Mouse (Mus musculus) left cerebral cortex, adult 8-10 months (tissue): Measurements from ENCODE around the gene Gm20388. TPM values are rescaled to one million over a fixed set of nuclear protein-coding genes. Genes with fewer than 3 reads are reported as not detected.
A peak's percentile ranks its signal among the peaks of the same experiment; 100 is the strongest.
"Not testable (repeated sequence)": the region's sequence is repeated elsewhere in the genome, so short reads cannot be mapped to it uniquely, and the experiment has no call there.

ENCODE experiments used
- DNase-seq, 2 experiments: peaks; one replicate each; pipeline ENCODE4 v3.0.0; 2022; ENCODE audit warnings: low spot score in 2 of 2
- total RNA-seq, 4 experiments: library from RNA; stranded (reverse); gene quantifications; 2 replicates each; pipeline ENCODE4 v1.2.4; 2022

Gene Gm20388
- total RNA-seq, 4 experiments from 2014 or later, result 10.4 to 20.8 (median 16.4) TPM

DNA sequence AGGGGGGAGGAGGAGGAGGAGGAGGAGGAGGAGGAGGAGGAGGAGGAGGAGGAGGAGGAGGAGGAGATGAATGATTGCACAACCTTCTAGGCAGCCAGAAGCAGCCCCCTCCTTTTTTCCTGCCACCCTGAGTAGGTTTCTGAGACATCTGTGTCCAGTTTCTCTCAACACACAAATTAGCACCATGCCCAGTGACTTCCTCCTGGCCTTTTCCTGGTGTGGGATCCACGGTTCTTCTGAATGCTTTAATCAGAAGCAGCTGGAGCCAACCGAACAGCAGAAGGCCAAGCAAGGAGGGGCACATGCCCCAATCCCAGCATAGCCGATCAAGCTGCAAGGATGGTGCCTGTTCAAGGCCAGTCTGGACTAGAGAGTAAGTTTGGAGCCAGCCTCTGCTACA is 3889.2 kb downstream of the Gm20388 start:
- no peak for DNase-seq

DNA sequence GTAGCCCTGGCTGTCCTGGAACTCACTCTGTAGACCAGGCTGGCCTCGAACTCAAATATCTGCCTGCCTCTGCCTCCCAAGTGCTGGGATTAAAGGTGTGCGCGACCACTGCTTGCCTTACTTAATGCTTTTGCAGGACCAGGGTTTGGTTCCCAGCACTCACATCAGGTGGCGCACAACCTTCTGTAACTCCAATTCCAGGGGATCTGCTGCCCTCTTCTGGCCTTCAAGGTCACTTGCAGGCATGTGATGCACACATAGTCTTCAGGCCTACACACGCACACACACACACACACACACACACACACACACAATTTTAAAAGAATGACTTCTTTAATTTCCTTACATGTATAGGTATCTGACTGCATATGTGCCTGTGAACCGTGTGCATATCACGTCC is 3890.2 kb downstream of the Gm20388 start:
- no peak for DNase-seq

DNA sequence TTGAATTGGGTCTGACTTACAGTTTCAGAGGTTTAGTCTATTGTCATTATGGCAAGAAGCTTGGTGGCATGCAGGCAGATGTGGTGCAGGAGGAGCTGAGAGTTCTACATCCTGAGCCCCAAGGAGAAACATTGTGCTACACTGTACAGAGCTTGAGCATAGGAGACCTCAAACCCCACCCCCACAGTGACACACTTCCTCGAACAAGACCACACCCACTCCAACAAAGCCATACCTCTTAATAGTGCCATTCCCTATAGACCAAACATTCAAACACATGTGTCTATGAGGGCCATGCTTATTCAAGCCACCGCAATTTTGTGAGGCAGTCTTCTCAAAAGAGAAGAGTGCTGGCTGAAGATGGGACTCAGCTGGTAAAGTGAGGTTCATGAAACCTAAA is 3890.9 kb downstream of the Gm20388 start:
- DNase-seq, result no peak

DNA sequence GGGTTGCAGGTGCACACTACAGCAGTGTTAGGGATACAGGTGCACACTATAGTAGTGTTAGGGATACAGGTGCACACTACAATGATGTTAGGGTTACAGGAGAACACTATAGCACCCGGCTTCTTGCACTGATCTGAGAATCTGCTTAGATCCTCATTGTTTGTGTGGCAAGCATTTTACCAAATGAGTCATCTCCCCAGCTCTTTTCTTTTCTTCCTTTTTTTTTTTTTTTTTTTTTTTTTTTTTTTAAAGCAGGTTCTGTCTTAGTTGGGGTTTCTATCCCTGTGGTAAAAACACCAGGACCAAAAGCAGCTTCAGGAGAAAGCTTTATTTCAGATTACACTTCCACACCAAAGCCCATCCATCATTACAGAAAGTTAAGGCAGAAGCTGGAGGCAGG is 3893.0 kb downstream of the Gm20388 start:
- DNase-seq, result no peak

DNA sequence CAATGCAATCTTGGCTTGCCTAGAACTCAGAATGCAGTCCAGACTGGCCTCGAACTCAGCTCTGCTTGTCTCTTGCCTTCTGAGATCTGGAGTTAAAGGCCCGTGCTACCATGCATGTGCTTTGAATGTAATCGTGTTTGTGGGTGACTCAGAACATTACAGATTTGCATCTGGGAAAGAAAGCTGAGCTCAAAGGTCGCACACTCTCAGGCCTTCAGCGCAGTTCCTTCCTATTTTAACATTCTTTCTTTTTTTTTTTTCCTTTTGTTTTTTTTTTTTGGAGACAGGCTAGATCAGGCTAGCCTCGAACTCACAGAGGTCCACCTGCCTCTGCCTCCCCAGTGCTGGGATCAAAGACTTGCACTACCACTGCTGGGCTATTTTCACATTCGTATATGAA is 3893.9 kb downstream of the Gm20388 start:
- no peak for DNase-seq

DNA sequence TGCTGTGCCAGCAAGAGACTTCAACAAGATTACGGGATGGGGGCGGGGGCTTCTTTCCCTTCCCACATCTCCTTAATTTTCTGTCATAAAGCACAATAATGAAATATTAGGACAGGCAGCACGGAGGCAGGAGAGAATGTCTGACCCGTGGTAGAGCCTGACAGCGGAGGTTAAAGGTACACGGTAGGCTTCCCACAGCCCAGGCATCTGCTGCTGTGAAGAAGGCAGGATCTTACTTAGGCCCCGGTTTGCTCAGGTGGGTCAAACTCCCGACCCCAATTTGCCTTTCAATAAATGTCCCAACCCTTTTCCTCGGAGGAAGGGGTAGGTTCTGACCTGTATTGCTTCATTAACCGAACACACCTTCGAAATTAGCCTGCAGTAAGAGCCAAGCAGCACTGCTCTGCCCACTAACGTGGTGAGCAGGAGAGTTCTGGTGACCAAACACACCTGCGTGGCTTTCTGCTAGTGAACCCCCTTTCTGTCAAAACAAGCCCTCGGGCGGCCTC is 3894.6 kb downstream of the Gm20388 start:
- no peak for DNase-seq

DNA sequence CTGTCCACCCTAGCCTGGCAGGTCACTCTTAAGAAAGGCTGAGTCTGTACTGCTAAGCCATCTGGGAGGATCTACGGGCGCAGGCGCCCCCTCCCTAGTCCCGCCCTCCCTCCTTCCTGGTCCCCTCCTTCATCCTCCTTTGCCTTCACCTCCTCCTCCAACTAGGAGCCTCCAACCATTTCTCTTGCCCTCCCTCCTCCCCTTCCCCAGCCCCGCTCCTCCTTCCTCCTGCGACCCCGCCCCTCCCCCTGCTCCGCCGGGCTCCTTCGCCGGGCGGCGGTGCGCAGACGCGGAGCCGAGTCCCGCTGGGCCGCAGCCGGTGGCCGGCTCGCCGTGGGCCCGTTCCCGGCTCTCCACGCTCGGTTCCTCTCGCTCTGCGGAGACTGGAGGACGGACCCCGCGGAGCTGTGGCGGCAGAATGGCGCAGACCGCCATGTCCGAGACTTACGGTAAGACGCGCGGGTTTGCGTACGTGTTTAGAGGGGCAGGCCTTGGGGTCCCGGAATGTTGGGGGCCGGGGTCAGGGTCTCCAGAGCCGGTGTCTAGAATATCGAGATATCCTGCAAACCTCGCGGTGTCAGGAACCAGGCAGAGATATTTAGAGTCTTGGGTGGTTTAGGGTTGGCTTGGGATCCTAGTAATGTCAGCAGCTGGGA is 3895.2 kb downstream of the Gm20388 start, which contains the start of gene Rab4a:
TSS of gene Rab4a (plus strand) at position 268 of the 656 bp plus-strand sequence.
- DNase-seq, result peak; percentile 59 to 68

DNA sequence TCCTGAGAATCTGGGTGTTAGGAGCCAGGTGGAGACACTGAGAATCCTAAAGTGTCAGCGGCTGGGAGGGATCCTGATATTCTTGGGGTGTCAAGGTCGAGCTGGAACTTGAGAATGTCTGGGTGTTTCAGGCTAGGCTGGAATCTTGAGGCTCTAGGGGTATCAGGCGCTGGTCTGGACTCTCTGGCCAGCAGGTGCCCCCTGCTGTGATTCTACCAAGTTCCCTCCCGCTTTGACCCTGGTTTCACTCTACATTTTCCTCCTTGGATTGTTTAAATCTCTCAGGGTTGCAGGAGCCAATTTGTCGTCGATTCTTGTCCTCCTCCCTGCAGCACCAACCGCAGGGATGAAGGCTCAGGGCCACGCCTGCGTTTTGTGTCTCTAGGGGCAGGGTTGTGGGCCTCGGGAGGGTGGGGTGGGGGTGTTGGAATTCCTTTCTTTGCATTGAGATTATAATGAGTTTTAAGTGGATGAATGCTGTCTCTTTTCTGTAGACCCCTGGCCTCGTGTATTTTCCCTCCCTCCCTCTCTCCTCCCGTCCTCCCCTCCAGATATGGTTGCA is 3895.8 kb downstream of the Gm20388 start:
- no peak for DNase-seq

DNA sequence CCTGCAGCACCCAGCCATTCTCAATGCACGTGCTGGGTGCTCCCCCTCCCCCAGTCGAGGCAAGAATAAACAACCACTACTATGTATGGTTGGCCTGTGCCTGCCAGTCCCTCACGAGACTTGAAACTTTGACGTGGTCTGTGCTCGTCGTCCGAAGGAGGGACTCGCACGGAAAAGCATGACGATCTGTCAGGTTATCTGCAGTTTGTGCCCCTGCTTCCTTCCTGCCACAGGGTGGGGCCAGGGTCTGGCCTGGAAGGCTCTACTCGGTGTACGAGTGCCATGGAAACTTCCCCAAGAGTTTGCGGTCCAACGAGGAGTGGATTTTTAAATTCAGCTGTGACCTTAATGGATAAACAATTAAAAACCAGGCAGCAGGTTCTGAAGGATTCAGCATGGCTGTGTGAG is 3896.4 kb downstream of the Gm20388 start:
- DNase-seq, result no peak

DNA sequence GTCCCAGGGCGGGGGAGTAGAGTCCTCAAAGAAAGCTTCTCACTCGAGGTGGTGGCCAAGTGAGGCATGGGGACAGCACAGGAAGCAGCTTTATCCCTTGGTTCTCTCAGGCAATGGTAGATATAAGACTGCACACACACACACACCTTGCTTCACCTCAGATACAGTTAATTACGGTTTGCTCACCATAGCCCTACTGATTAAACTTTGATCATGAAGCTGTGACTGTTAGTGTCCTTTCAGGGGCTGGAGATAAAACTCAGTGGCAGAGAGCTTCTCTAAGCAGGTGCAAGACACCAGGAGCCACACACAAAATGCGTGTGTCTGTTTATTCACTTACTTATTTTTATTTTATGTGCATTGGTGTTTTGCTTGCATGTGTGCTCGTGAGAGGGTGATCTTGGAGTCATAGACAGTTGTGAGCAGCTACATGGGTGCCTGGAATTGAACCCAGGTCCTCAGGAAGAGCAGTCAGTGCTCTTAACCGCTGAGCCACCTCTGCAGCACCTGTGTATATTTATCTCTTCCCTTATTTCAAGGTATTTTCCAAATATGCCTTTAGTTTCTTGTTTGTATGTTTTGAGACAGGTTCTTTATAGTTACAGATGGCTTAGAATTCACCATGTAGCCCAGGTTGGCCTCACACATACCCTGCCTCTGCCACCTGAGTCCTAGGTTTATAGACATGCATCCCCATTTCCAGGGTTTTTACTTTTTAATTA is 3897.4 kb downstream of the Gm20388 start:
- no peak for DNase-seq

DNA sequence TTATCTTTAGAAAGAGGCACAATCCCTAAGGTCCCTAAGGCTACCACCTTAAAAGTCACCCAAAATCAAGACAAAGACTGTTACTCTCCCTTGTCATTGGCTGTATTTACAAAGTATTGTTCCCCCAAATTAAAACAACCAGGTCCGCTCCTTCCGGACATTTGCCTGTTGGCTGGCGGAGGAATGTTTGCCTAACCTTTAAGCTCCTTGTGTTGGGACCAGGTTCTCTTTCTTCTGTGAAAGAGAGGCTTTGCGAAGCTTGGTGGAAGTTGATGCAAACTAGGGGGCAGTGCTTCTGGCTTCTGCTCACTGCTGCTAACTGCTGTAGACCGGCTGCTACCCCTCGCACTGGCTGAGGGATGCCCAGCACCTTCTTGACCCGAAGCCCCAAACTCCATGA is 3898.0 kb downstream of the Gm20388 start:
- no peak for DNase-seq

DNA sequence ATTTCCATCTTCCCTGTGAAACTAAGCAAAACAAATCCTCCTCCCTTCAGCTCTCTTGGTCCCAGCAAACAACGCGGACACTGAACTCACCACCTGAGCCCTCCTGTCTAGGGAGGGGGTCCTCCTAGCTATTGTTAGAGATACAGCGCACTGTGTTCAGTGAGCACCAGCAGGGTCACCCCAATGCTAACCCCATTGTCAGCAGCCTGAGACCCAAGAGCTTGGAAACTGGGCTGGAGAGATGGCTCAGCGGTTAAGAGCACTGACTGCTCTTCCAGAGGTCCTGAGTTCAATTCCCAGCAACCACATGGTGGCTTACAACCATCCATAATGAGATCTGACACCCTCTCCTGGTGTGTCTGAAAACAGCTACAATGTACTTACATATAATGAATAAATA is 3898.7 kb downstream of the Gm20388 start:
- not testable (repeated sequence) for DNase-seq

DNA sequence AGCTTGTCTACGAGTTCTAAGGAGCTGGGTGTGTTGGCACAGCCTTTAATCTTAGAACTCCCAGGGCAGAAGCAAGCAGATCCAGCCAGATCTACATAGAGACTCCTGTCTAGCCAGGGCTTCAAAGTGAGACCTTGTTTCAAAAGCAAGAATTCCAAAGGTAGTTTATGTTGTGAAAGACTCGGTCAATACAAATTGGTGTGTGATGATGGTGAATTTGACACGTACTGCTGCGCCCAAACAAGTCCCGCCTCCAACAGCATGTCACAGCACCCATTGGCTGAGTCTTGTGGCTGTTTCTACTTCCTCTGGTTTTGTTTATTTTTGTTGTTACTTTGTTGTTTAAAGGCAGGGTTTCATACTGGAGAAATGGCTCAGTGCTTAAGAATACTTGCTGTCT is 3901.6 kb downstream of the Gm20388 start:
- DNase-seq, result no peak

DNA sequence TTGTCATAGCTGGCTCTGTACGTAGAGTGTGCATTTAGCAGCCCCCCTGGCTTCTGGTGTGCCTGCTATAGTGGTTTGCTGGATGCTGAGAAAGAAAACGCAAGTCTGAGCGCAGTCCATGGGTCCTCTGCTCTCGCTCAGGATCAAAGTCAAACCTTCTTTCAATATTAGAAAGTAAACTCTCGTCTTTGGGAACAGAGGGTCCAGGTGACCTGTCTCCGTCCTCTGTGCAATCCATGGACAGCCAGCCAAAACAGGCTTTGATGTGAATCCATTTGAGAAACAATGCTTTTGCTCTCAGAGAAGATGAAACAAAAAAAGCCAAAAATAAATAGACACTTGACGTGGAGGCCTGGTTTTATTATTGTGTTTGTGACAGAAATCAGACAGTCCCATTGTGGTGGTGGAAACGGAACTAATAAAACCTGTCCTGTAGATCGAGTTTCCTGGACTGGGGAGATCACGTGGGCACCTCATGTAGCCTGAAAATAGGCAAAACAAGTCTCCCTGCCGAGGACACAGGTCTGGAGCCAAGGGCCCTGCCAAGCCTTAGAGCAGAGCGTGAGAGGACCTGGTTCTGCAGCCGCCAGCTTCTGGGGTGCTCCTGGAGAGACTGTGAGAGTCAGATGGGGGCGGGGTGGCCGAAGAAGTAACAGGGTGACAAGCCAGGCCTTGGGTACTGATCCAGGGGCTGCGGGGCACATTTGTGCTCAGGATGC is 3902.7 kb downstream of the Gm20388 start:
- DNase-seq, result no peak

DNA sequence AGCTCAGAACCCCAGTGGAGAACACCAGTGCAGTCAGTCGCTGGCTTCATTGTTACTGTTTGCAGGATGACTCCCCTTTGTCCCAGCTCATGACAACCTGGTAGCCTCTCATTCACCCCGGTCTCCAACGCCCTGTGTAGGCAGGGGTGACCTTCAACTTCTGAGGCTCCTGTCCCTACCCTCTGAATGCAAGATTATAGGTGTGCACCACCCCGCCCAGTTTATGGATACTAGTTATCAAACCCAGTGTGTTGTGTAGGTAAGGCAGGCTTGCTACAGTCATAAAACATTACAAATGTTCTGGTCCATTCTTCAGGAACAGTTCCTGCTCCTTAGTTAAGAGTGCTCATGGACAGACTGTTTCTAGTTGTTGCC is 3903.2 kb downstream of the Gm20388 start:
- DNase-seq, result no peak

DNA sequence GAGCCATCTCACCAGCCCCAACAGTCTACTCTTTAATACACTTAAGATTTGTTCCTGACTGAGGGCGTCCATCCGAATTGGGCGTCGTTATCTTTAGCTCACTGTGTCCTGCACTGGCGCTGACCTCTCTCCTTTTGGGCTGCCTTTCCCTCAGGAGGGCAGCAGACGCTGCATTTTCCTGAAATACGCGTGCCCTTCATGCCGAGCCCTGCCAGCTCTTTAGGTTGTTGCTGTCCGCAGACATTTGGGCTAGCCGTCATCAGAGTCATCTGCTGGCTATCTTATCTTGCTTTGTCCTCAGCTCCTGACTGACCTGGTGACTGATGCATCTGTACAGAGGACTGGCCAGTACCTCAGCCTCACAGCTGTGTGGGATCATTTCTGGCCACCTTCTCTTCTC is 3904.7 kb downstream of the Gm20388 start:
- no peak for DNase-seq

DNA sequence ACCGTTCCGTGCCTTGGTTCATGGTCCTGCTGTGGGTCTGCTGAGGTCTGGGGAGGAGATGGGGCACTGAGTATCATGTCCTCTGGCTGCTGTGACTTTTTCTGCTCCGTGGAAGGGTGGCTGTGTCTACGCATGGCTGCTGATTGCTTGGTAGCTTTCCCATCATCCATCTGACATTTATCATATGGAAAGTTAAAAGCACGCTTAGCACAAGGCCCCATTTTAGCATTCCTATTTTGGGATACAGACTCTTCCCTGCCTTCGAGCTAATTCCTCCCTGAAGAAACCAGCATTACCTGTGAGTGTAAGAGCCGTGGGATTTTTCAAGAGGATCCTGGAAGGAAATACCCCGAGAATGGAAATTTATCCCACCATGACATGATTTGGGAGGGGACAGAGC is 3906.3 kb downstream of the Gm20388 start:
- no peak for DNase-seq

DNA sequence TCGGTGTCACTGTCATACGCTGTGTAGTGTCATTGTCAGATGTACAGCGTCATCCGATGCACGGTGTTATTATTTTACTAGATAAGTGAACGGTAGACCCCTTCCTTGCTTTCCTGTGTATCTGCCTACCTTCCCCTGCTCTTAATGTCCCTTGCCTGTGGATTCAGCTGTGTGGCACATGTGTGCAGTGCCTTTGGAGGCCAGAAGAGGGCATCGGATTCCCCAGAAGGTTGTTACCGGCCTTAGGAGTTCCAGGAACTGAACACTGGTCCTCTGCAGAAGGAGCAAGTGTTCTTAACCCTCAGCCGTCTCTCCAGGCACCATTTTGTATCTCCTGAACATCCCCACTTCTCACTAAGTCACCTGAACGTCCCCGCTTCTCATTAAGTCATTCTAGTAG is 3907.1 kb downstream of the Gm20388 start:
- no peak for DNase-seq

DNA sequence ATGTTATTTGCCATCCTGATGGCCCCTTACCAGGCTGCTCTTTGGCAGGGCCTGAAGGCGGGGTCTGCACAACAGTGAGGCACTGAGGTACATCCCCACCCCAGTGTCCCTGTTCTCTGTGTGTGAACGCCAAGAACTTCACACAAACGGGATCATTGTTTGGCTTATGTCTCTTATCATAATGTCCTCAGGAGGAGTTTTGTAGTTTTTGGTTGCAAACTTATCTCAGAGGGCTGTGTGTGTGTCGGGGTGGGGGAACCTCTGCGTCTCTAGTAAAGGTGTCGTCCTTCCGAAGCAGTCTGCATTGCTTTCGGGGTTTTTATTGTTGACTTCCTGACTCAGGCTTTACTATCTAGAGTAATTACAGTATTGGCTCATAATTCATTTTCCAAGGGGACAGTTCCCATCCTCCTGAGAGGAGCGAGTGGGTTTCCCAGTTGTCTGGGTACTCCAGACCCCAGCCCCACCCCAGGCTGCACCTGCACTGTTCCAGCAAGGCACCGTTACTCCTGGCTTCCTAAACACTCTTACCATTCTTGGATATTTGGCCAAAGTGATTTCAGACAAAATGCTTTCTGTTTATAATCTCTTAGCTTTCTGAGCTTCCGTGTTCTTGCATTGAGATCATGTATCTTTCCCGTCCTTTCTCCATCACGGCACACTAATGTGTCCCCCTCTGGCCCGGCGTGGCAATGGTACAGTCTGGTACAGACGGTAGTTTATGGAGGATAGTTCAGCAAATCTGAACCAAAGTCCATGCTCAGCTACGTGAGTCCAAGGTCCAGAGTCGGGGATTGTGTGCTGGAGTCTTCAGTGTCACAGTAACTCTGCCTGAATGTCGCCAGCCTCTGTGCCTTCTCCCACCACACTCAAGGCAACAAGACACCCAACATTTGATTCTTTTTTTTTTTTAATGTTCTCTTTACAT is 3909.3 kb downstream of the Gm20388 start:
- no peak for DNase-seq

DNA sequence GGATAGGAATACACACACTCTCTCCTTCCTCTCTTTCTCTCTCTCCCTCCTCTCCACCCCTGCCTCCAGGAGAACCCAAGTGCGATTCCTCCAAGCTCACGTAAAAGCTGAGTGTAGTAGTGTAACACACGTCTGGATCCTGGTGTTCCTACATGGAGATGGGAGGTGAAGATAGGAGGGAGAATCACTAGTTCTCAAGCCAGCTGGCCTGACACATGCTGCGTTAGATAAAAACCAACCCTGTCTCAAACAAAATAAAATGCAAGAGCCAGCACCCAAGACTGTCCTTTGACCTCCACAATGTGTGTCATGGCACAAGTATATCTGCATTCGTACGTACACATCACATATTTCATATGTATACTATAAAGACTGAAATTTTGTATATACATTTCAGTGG is 3910.1 kb downstream of the Gm20388 start:
- no peak for DNase-seq

DNA sequence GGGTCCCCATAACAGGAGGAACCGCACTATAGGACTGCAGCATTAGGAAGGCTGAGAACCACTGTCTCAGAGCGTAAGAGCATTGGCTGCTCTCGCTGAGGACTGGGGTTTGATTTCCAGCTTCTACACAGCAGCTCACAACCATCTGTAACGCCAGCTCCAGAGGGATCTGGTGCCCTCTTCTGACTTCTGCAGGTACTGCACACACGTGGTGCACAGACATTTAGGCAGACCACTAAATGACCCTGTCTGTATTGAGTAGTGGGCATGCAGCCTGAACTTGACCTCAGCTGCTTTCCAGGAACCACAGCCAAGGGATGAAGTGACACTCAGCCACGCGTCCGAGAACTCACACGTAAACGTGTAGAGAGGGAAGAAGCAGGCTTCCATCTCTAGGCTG is 3912.5 kb downstream of the Gm20388 start:
- no peak for DNase-seq
